Mouse (Mus musculus): Measurements from ENCODE around the gene Gpatch4. TPM values are rescaled to one million over a fixed set of nuclear protein-coding genes. Genes with fewer than 3 reads are reported as not detected.

Gpatch4 gene
- polyA plus RNA-seq, 1 experiment: 26.4 TPM

DNA sequence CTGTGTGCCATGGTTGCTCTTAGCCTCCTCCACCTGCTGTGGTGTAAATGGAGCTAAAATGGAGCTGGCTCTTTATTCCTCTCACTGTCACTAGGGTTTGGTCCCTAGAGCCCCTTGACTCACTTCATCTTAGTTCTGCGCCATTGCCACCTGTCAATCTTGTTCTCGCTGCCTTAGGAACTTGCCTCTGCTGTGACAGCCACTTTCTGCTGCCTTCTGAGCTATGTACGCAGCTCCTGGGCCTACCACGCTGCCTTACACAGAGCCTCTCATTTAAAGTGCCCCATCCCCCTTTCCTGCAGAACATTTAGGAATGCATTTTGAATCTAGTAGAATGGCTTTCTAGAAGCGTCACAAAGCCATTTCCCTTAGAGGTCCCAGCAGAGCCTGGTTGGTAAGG lies 51.2 kb downstream of the Gpatch4 start:
- Histone ChIP-seq H3K27me3 (ENCODE audit: control insufficient read depth, insufficient read depth, insufficient read length) (no peaks in the 10 kb centered on the region), H3K79me3 (ENCODE audit: low read depth) (no peaks in the 10 kb centered on the region), H3ac (ENCODE audit: control insufficient read depth, insufficient read length, low read depth) (no peak overlapping the region), H3K4me3 (ENCODE audit: insufficient read depth, poor library complexity, severe bottlenecking) (no peak overlapping the region), H3K36me3 (ENCODE audit: control insufficient read depth, insufficient read depth) (peaks cover 69% of the 10 kb centered on the region), H3K79me2 (ENCODE audit: control insufficient read depth, insufficient read depth) (no peaks in the 10 kb centered on the region)
- TF ChIP-seq CTCF (IDR thresholded peaks at IDR 0.05; ENCODE audit: control insufficient read depth, insufficient read depth, insufficient read length) (no peak), USF1 (IDR thresholded peaks at IDR 0.05; ENCODE audit: low read depth) (no peak), CEBPB (IDR thresholded peaks at IDR 0.05; ENCODE audit: low read depth) (no peak), MAX (IDR thresholded peaks at IDR 0.05) (no peak), MYOG (IDR thresholded peaks at IDR 0.05; ENCODE audit: control insufficient read depth, extremely low read depth, insufficient read length) (no peak), MYOD1 (IDR thresholded peaks at IDR 0.05; ENCODE audit: control insufficient read depth, insufficient read length, low read depth) (no peak), FOSL1 (IDR thresholded peaks at IDR 0.05; ENCODE audit: insufficient read depth, low read length, poor library complexity, severe bottlenecking) (no peak)

DNA sequence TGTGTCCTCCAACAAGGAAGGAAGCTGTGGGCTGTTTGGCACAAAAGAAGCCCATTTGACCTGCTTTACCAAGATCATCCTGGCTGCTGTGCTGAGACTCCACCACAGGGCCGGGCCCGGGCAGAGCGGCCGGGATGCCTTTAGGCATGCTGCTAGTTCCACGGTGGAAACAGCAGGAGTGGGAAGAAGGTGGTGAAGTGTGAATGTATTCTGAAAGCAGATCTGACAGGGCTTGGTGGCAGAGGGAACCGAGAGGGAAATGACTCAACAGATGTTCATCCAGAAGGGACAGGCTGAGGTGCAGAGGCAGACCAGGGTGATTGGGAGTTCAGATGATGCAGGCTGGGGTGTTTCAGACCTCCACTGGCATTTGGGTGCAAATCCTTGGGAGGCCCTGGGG lies 54.8 kb downstream of the Gpatch4 start:
- Histone ChIP-seq H3K27me3 (ENCODE audit: control insufficient read depth, insufficient read depth, insufficient read length) (no peaks in the 10 kb centered on the region), H3K79me3 (ENCODE audit: low read depth) (no peaks in the 10 kb centered on the region), H3ac (ENCODE audit: control insufficient read depth, insufficient read length, low read depth) (no peak overlapping the region), H3K79me2 (ENCODE audit: control insufficient read depth, insufficient read depth) (no peaks in the 10 kb centered on the region), H3K36me3 (ENCODE audit: control insufficient read depth, insufficient read depth) (peaks cover 69% of the 10 kb centered on the region), H3K4me3 (ENCODE audit: insufficient read depth, poor library complexity, severe bottlenecking) (no peak overlapping the region)
- TF ChIP-seq MYOD1 (IDR thresholded peaks at IDR 0.05; ENCODE audit: control insufficient read depth, insufficient read length, low read depth): no peak
- TF ChIP-seq USF1 (IDR thresholded peaks at IDR 0.05; ENCODE audit: low read depth): no peak
- TF ChIP-seq MAX (IDR thresholded peaks at IDR 0.05): no peak
- TF ChIP-seq CTCF (IDR thresholded peaks at IDR 0.05; ENCODE audit: control insufficient read depth, insufficient read depth, insufficient read length): no peak
- TF ChIP-seq MYOG (IDR thresholded peaks at IDR 0.05; ENCODE audit: control insufficient read depth, extremely low read depth, insufficient read length): no peak
- no peak for TF ChIP-seq FOSL1 (IDR thresholded peaks at IDR 0.05; ENCODE audit: insufficient read depth, low read length, poor library complexity, severe bottlenecking)
- no peak for TF ChIP-seq CEBPB (IDR thresholded peaks at IDR 0.05; ENCODE audit: low read depth)

DNA sequence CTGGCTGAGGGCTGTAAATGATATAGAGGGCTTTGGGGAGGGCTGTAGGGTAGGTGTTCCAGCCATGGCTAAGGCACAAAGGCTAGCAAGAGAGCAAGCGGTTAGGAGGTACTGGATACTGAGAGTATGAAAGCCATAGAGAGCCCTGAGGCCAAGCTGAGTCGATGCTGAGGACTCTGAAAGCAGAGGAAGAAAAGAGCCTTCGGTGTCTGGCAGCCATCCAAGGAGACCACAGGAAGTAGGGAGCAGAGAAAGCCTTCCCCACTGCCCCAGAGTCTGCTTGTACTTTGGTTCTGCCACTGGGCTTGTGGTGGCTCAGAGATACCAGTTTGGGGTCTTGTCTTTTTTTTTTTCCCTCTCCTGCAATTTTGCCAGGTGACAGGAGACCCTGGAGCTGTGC lies 57.3 kb downstream of the Gpatch4 start:
- H3K27me3 ChIP-seq (ENCODE audit: control insufficient read depth, insufficient read depth, insufficient read length): no peaks in the 10 kb centered on the region
- no peak overlapping the region for H3ac ChIP-seq (ENCODE audit: control insufficient read depth, insufficient read length, low read depth)
- no peak overlapping the region for H3K4me3 ChIP-seq (ENCODE audit: insufficient read depth, poor library complexity, severe bottlenecking)
- no peaks in the 10 kb centered on the region for H3K79me3 ChIP-seq (ENCODE audit: low read depth)
- peaks cover 71% of the 10 kb centered on the region for H3K36me3 ChIP-seq (ENCODE audit: control insufficient read depth, insufficient read depth)
- TF ChIP-seq USF1 (IDR thresholded peaks at IDR 0.05; ENCODE audit: low read depth) (no peak), MAX (IDR thresholded peaks at IDR 0.05) (no peak), CTCF (IDR thresholded peaks at IDR 0.05; ENCODE audit: control insufficient read depth, insufficient read depth, insufficient read length) (no peak), MYOG (IDR thresholded peaks at IDR 0.05; ENCODE audit: control insufficient read depth, extremely low read depth, insufficient read length) (no peak), FOSL1 (IDR thresholded peaks at IDR 0.05; ENCODE audit: insufficient read depth, low read length, poor library complexity, severe bottlenecking) (no peak), CEBPB (IDR thresholded peaks at IDR 0.05; ENCODE audit: low read depth) (no peak), MYOD1 (IDR thresholded peaks at IDR 0.05; ENCODE audit: control insufficient read depth, insufficient read length, low read depth) (no peak)
- no peaks in the 10 kb centered on the region for H3K79me2 ChIP-seq (ENCODE audit: control insufficient read depth, insufficient read depth)

DNA sequence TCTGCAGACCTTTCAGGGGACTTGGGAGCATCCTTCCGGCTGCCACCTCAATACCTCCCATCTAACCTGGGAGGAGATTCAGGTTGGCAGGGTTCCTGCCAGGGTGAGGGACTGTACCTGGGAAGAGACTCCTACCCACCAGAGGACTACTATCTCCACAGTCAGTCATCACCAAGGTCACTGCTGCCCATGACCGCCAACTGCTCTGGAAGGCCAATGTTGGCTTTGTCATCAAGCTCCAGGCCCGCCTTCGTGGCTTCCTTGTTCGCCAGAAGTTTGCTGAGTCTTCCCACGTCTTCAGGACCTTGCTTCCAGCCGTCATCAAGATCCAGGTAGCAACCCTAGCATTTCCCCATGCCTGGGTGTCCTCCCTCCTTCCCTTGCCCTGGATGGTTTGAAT lies 58.8 kb downstream of the Gpatch4 start:
- H3K36me3 ChIP-seq (ENCODE audit: control insufficient read depth, insufficient read depth): peaks cover 76% of the 10 kb centered on the region
- no peak overlapping the region for H3ac ChIP-seq (ENCODE audit: control insufficient read depth, insufficient read length, low read depth)

DNA sequence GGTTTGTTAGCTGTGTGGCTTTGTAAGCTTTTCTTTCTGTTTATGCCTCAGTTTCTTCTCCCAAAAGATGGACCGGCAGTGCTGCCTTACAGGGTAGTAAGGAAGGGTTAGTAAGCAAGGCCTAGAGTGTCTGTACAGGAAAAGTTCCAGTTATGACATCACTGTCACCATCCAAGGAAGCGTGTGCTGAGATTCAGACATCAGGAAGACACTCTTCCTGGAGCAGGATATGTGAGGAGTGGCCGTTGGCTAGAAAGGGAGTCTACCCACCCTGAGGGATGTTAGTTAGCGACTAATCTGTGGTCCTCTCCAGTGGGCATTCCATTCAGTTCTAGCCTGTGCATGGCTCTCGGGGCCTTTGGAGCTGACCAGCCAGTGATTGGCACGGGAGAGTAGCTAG lies 59.3 kb downstream of the Gpatch4 start:
- H3K4me3 ChIP-seq (ENCODE audit: insufficient read depth, poor library complexity, severe bottlenecking): no peak overlapping the region
- no peak for TF ChIP-seq CEBPB (IDR thresholded peaks at IDR 0.05; ENCODE audit: low read depth)
- TF ChIP-seq USF1 (IDR thresholded peaks at IDR 0.05; ENCODE audit: low read depth): no peak
- H3ac ChIP-seq (ENCODE audit: control insufficient read depth, insufficient read length, low read depth): no peak overlapping the region
- no peaks in the 10 kb centered on the region for H3K27me3 ChIP-seq (ENCODE audit: control insufficient read depth, insufficient read depth, insufficient read length)
- no peaks in the 10 kb centered on the region for H3K79me2 ChIP-seq (ENCODE audit: control insufficient read depth, insufficient read depth)
- no peaks in the 10 kb centered on the region for H3K79me3 ChIP-seq (ENCODE audit: low read depth)
- peaks cover 73% of the 10 kb centered on the region for H3K36me3 ChIP-seq (ENCODE audit: control insufficient read depth, insufficient read depth)

More for the DNA sequence above, 58.8 kb downstream of the Gpatch4 start:
- no peaks in the 10 kb centered on the region for H3K79me3 ChIP-seq (ENCODE audit: low read depth)
- H3K27me3 ChIP-seq (ENCODE audit: control insufficient read depth, insufficient read depth, insufficient read length): no peaks in the 10 kb centered on the region
- H3K79me2 ChIP-seq (ENCODE audit: control insufficient read depth, insufficient read depth): no peaks in the 10 kb centered on the region
- TF ChIP-seq MYOD1 (IDR thresholded peaks at IDR 0.05; ENCODE audit: control insufficient read depth, insufficient read length, low read depth) (no peak), CEBPB (IDR thresholded peaks at IDR 0.05; ENCODE audit: low read depth) (no peak), MAX (IDR thresholded peaks at IDR 0.05) (no peak), CTCF (IDR thresholded peaks at IDR 0.05; ENCODE audit: control insufficient read depth, insufficient read depth, insufficient read length) (no peak), MYOG (IDR thresholded peaks at IDR 0.05; ENCODE audit: control insufficient read depth, extremely low read depth, insufficient read length) (no peak), USF1 (IDR thresholded peaks at IDR 0.05; ENCODE audit: low read depth) (no peak), FOSL1 (IDR thresholded peaks at IDR 0.05; ENCODE audit: insufficient read depth, low read length, poor library complexity, severe bottlenecking) (no peak)
- H3K4me3 ChIP-seq (ENCODE audit: insufficient read depth, poor library complexity, severe bottlenecking): no peak overlapping the region

DNA sequence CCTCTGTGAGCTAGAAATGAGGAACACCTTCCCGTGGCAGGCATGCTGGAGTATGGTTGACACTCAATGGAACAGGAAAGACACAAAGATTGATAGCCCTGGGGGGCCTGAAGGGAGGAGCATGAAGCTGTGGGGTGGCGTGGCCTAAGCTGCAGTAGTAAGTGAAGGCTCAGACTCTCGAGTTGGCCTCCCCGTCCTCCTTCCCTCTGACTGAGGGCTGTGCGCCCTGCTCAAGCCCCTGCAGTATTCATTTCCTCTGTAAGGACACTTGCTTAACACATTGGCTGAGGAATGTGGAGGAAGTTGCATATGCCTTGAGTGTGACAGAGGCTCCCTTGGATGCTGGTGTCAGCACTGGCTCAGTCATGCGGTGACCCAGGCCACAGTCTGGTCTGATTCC lies 59.7 kb downstream of the Gpatch4 start:
- no peak overlapping the region for H3ac ChIP-seq (ENCODE audit: control insufficient read depth, insufficient read length, low read depth)
- peaks cover 74% of the 10 kb centered on the region for H3K36me3 ChIP-seq (ENCODE audit: control insufficient read depth, insufficient read depth)
- H3K79me2 ChIP-seq (ENCODE audit: control insufficient read depth, insufficient read depth): no peaks in the 10 kb centered on the region

More for the DNA sequence above, 59.7 kb downstream of the Gpatch4 start:
- H3K79me3 ChIP-seq (ENCODE audit: low read depth): no peaks in the 10 kb centered on the region
- no peaks in the 10 kb centered on the region for H3K27me3 ChIP-seq (ENCODE audit: control insufficient read depth, insufficient read depth, insufficient read length)
- no peak for TF ChIP-seq FOSL1 (IDR thresholded peaks at IDR 0.05; ENCODE audit: insufficient read depth, low read length, poor library complexity, severe bottlenecking)
- TF ChIP-seq MAX (IDR thresholded peaks at IDR 0.05): no peak
- no peak for TF ChIP-seq CTCF (IDR thresholded peaks at IDR 0.05; ENCODE audit: control insufficient read depth, insufficient read depth, insufficient read length)
- no peak for TF ChIP-seq CEBPB (IDR thresholded peaks at IDR 0.05; ENCODE audit: low read depth)
- no peak overlapping the region for H3K4me3 ChIP-seq (ENCODE audit: insufficient read depth, poor library complexity, severe bottlenecking)

Other genes with a start within 250 kb of the Gpatch4 start
- gene Ntrk1, start 247.9 kb upstream of the Gpatch4 start, polyA plus RNA-seq (2012; fragmentation: generic; extraction: Trizol): not detected
- gene Insrr, start 246.2 kb upstream of the Gpatch4 start, polyA plus RNA-seq (2012; fragmentation: generic; extraction: Trizol): not detected
- 1.7 TPM for gene Pear1, start 218.8 kb upstream of the Gpatch4 start, polyA plus RNA-seq (2012; fragmentation: generic; extraction: Trizol)
- gene Sh2d2a, start 196.4 kb upstream of the Gpatch4 start, polyA plus RNA-seq (2012; fragmentation: generic; extraction: Trizol): 0.01 TPM
- gene Prcc, start 157.5 kb upstream of the Gpatch4 start, polyA plus RNA-seq (2012; fragmentation: generic; extraction: Trizol): 44.3 TPM
- 279 TPM for gene Hdgf, start 136.8 kb upstream of the Gpatch4 start, polyA plus RNA-seq (2012; fragmentation: generic; extraction: Trizol)
- 69.7 TPM for gene Mrpl24, start 123.6 kb upstream of the Gpatch4 start, polyA plus RNA-seq (2012; fragmentation: generic; extraction: Trizol)
- 25.0 TPM for gene Isg20l2, start 112.8 kb upstream of the Gpatch4 start, polyA plus RNA-seq (2012; fragmentation: generic; extraction: Trizol)
- 7.1 TPM for gene Rrnad1, start 112.4 kb upstream of the Gpatch4 start, polyA plus RNA-seq (2012; fragmentation: generic; extraction: Trizol)
- 14.4 TPM for gene Crabp2, start 94.4 kb upstream of the Gpatch4 start, polyA plus RNA-seq (2012; fragmentation: generic; extraction: Trizol)
- 158 TPM for gene Nes, start 72.0 kb upstream of the Gpatch4 start, polyA plus RNA-seq (2012; fragmentation: generic; extraction: Trizol)
- gene Bcan, start 42.9 kb upstream of the Gpatch4 start, polyA plus RNA-seq (2012; fragmentation: generic; extraction: Trizol): 0.15 TPM
- not detected for gene Hapln2, start 15.5 kb upstream of the Gpatch4 start, polyA plus RNA-seq (2012; fragmentation: generic; extraction: Trizol)
- gene Naxe, start 15.4 kb downstream of the Gpatch4 start, polyA plus RNA-seq (2012; fragmentation: generic; extraction: Trizol): 93.6 TPM
- gene Ttc24, start 35.2 kb downstream of the Gpatch4 start, polyA plus RNA-seq (2012; fragmentation: generic; extraction: Trizol): not detected
- 23.9 TPM for gene Iqgap3, start 38.9 kb downstream of the Gpatch4 start, polyA plus RNA-seq (2012; fragmentation: generic; extraction: Trizol)
- gene Mef2d, start 99.3 kb downstream of the Gpatch4 start, polyA plus RNA-seq (2012; fragmentation: generic; extraction: Trizol): 35.3 TPM
- gene Rhbg, start 211.6 kb downstream of the Gpatch4 start, polyA plus RNA-seq (2012; fragmentation: generic; extraction: Trizol): not detected
- not detected for gene Gm38392, start 244.1 kb downstream of the Gpatch4 start, polyA plus RNA-seq (2012; fragmentation: generic; extraction: Trizol)

Measured in C2C12 (cell line).